Mouse (Mus musculus): ENCODE measurements around the gene Tpbgl. TPM values are rescaled to one million over a fixed set of nuclear protein-coding genes. Genes with fewer than 3 reads are reported as not detected.

Gene Tpbgl
- total and polyA plus RNA-seq, 3 experiments: 0.07 to 0.25 TPM; not detected in 1

DNA sequence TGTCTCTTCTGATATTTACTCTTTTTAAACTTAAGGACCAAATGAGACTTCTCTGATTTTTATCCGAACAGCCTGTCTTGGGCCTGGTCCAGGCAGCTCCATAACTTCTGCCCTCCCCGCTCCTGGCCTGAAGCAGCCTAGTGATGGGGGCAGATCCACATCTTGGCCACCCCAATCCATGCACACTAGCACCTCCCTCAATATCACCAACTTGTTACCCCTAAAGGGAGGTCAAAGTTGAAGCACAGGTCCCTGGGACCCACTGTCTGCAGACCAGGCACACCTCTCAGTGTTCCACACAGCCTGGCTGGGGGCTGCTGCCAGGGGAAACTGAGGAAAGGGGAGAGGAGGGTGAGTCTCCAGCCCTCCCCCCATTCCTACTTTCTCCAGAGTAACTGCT is 21.8 kb downstream of the Tpbgl start:
- Histone ChIP-seq H3K4me3 (replicated peaks in 1 of 3; ENCODE audit: low read depth in 2 of 3, low read length in 2 of 3, poor library complexity in 1 of 3) (no peak overlapping the region), H3K27me3 (replicated peaks) (no peaks in the 10 kb centered on the region), H3K9ac (ENCODE audit: insufficient read depth, low read depth) (no peak overlapping the region), H3K9me3 (replicated peaks; ENCODE audit: low read length) (no peaks in the 10 kb centered on the region), H3K79me2 (replicated peaks; ENCODE audit: control insufficient read depth, extremely low read depth, insufficient read depth, poor library complexity, severe bottlenecking) (no peaks in the 10 kb centered on the region), H3K4me2 (ENCODE audit: insufficient read depth, low read depth, poor library complexity, severe bottlenecking) (no peak overlapping the region), H3K4me1 (ENCODE audit: control insufficient read depth in 1 of 2, insufficient read depth in 2 of 2) (peaks cover 0 to 19% of the 10 kb centered on the region in 2 experiments; a peak in 2 of 4 replicates), H3K27ac (ENCODE audit: insufficient read depth, low read depth) (no peak overlapping the region), H3K36me3 (replicated peaks in 1 of 2; ENCODE audit: control insufficient read depth in 1 of 2, insufficient read depth in 1 of 2, low read length in 1 of 2) (peaks cover 0 to 5% of the 10 kb centered on the region in 2 experiments)
- DNase-seq (ENCODE audit: extremely low read depth): no peak
- TF ChIP-seq POLR2A (IDR thresholded peaks at IDR 0.05; ENCODE audit: low read depth, low read length) (no peak), ZKSCAN1 (IDR thresholded peaks at IDR 0.05; ENCODE audit: borderline replicate concordance, low read depth, low read length) (no peak), RCOR1 (conservative IDR thresholded peaks at IDR 0.05; ENCODE audit: low read depth, low read length) (no peak), SMC3 (IDR thresholded peaks at IDR 0.05; ENCODE audit: low read depth, low read length) (no peak), ETS1 (conservative IDR thresholded peaks at IDR 0.05; ENCODE audit: low read depth, low read length) (no peak), TCF12 (IDR thresholded peaks at IDR 0.05; ENCODE audit: low read depth, low read length) (no peak), EP300 (IDR thresholded peaks at IDR 0.05; ENCODE audit: low read length) (no peak), ZNF384 (IDR thresholded peaks at IDR 0.05; ENCODE audit: low read depth, low read length) (no peak), TBP (conservative IDR thresholded peaks at IDR 0.05; ENCODE audit: low read depth, low read length) (no peak), NELFE (IDR thresholded peaks at IDR 0.05; ENCODE audit: low read depth, low read length) (no peak)
- in situ Hi-C loops (cut with MboI; ENCODE audit: low pct_ligation_motif_present, low pct_unique_long_range_greater_than_20kb, low sequenced_read_pairs): no loop called here
- dilution Hi-C loops (cut with MboI; ENCODE audit: extremely low pct_ligation_motif_present, extremely low pct_unique_long_range_greater_than_20kb, low sequenced_read_pairs): no loop called here

DNA sequence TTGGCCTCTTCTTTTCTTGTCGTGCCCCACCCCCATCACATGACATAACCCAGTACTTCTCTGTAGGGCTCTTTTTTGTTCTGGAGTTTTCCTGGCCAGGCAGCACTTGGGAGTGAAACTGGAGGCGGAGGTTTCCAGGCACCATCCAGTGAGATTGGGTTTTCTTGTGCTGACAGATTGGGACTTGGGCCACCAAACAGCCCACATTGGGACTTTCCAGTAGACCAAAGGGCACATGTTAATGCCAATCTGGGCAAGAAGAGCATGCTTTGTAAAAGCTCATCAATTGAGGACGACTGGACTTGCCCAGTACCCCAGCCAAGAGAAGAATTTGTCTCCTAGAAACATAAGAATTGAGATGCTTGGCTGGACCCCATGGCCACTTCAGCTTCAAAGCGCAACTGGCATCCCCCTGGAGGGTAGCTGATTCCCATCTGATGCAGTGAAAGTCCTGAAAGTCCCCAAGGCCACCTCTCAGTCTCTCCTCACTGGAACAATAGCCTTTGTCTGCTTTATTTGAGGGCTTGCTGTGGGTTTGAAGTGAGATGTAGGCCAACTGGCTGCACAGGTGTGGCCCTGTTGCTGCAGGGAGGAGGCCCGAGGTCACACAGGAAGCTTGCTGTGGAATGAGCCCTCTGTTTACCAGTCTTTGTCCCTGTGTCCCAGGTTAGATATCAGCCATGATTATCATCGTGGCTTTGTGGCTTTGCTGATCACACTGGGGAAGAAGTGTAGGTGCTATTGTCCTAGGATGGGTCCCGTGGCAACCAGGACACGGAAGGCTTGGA is 22.8 kb downstream of the Tpbgl start:
- H3K27ac ChIP-seq (ENCODE audit: insufficient read depth, low read depth): no peak overlapping the region
- in situ Hi-C loops (cut with MboI; ENCODE audit: low pct_ligation_motif_present, low pct_unique_long_range_greater_than_20kb, low sequenced_read_pairs): no loop called here
- TF ChIP-seq CTCF (conservative IDR thresholded peaks at IDR 0.05 in 1 of 2, IDR thresholded peaks at IDR 0.05 in 1 of 2; ENCODE audit: low read depth in 2 of 2, low read length in 2 of 2): no peak
- no peak for TF ChIP-seq JUND (conservative IDR thresholded peaks at IDR 0.05; ENCODE audit: low read depth, low read length)
- no peak for TF ChIP-seq UBTF (IDR thresholded peaks at IDR 0.05; ENCODE audit: low read depth, low read length)
- no peak for TF ChIP-seq ELF1 (IDR thresholded peaks at IDR 0.05; ENCODE audit: low read depth, low read length)
- TF ChIP-seq ETS1 (conservative IDR thresholded peaks at IDR 0.05; ENCODE audit: low read depth, low read length): no peak
- TF ChIP-seq NELFE (IDR thresholded peaks at IDR 0.05; ENCODE audit: low read depth, low read length): no peak
- no peak for TF ChIP-seq BHLHE40 (IDR thresholded peaks at IDR 0.05; ENCODE audit: low read depth, low read length)
- no peak for TF ChIP-seq GABPA (IDR thresholded peaks at IDR 0.05; ENCODE audit: insufficient replicate concordance, low read depth, low read length)
- TF ChIP-seq JUN (IDR thresholded peaks at IDR 0.05; ENCODE audit: insufficient read depth, low read depth, low read length): no peak
- no peak for TF ChIP-seq CHD1 (IDR thresholded peaks at IDR 0.05; ENCODE audit: low read depth, low read length)
- TF ChIP-seq IRF4 (IDR thresholded peaks at IDR 0.05; ENCODE audit: low read depth, low read length): no peak
- TF ChIP-seq ZNF384 (IDR thresholded peaks at IDR 0.05; ENCODE audit: low read depth, low read length): no peak
- TF ChIP-seq NRF1 (IDR thresholded peaks at IDR 0.05; ENCODE audit: low read depth, low read length): no peak
- no peak for TF ChIP-seq CHD2 (IDR thresholded peaks at IDR 0.05; ENCODE audit: low read length)

More for the DNA sequence above, 22.8 kb downstream of the Tpbgl start:
- H3K4me3 ChIP-seq (replicated peaks in 1 of 3; ENCODE audit: low read depth in 2 of 3, low read length in 2 of 3, poor library complexity in 1 of 3): no peak overlapping the region
- H3K9me3 ChIP-seq (replicated peaks; ENCODE audit: low read length): no peaks in the 10 kb centered on the region
- H3K36me3 ChIP-seq (replicated peaks in 1 of 2; ENCODE audit: control insufficient read depth in 1 of 2, insufficient read depth in 1 of 2, low read length in 1 of 2): peaks cover 0 to 6% of the 10 kb centered on the region in 2 experiments
- H3K9ac ChIP-seq (ENCODE audit: insufficient read depth, low read depth): no peak overlapping the region
- H3K4me2 ChIP-seq (ENCODE audit: insufficient read depth, low read depth, poor library complexity, severe bottlenecking): no peak overlapping the region
- no peaks in the 10 kb centered on the region for H3K27me3 ChIP-seq (replicated peaks)
- peaks cover 0 to 27% of the 10 kb centered on the region in 2 experiments; a peak in 2 of 4 replicates for H3K4me1 ChIP-seq (ENCODE audit: control insufficient read depth in 1 of 2, insufficient read depth in 2 of 2)
- dilution Hi-C loops (cut with MboI; ENCODE audit: extremely low pct_ligation_motif_present, extremely low pct_unique_long_range_greater_than_20kb, low sequenced_read_pairs): no loop called here
- no peak for DNase-seq (ENCODE audit: extremely low read depth)
- no peaks in the 10 kb centered on the region for H3K79me2 ChIP-seq (replicated peaks; ENCODE audit: control insufficient read depth, extremely low read depth, insufficient read depth, poor library complexity, severe bottlenecking)
